ENCODE assay signal across 36 mouse cellular contexts in genomic region chr4:103341620-103342019, GRCm38 (mm10). TPM values are rescaled to one million over a fixed set of nuclear protein-coding genes. Genes with fewer than 3 reads are reported as not detected.
DNase-seq lines count a peak whose midpoint lies in the region; ATAC-seq and TF ChIP-seq lines count a peak whose summit lies in the region.
"Had no signal": no experiment of that assay in that cellular context is flagged by ENCODE, and none has a peak within 500 bp of the region (broad histone marks: within the 10 kb centered on the region; RNA-seq: fewer than 3 reads in every experiment).

No protein-coding gene starts in this region.

- intact Hi-C loops in left cerebral cortex, postnatal 4 days (cut with DNase I): loop anchor here (10.0 kb wide), 1 partner anchor 197 kb away; no protein-coding TSS in a partner anchor

- ATAC-seq in granulocyte monocyte progenitor cell, adult 5-6 weeks (replicated peaks; ENCODE audit: poor library complexity, severe bottlenecking): peak; percentile 76
- ATAC-seq in megakaryocyte progenitor cell, adult 5-6 weeks (replicated peaks; ENCODE audit: poor library complexity): peak; percentile 78
- ATAC-seq: forebrain, embryonic 16.5 days; intestine, embryonic 16.5 days; midbrain, embryonic 13.5 days had no signal

- no peak overlapping the region for H3K27ac ChIP-seq in thymus, adult 2 months (ENCODE audit: control insufficient read depth, insufficient read depth, low read length)
- H3K27ac ChIP-seq: embryonic facial prominence, embryonic 13.5 days; hindbrain, embryonic 13.5 days; limb, embryonic 13.5 days; liver, embryonic 14.5 days; midbrain, embryonic 13.5 days had no signal

- H3K36me3 ChIP-seq in thymus, adult 2 months (ENCODE audit: control insufficient read depth, insufficient read depth, low read length): no peaks in the 10 kb centered on the region
- H3K36me3 ChIP-seq: embryonic facial prominence, embryonic 13.5 days; hindbrain, embryonic 13.5 days; limb, embryonic 13.5 days; midbrain, embryonic 13.5 days had no signal

- no peaks in the 10 kb centered on the region for H3K4me1 ChIP-seq in thymus, adult 2 months (replicated peaks; ENCODE audit: control insufficient read depth, insufficient read depth, low read length)
- H3K4me1 ChIP-seq: embryonic facial prominence, embryonic 13.5 days; hindbrain, embryonic 13.5 days; limb, embryonic 13.5 days; midbrain, embryonic 13.5 days had no signal

- TF ChIP-seq POLR2A in thymus, adult 2 months (IDR thresholded peaks at IDR 0.05; ENCODE audit: control insufficient read depth, extremely low read depth, insufficient read depth, low read length, poor library complexity): no peak

- TF ChIP-seq CTCF in thymus, adult 2 months (IDR thresholded peaks at IDR 0.05; ENCODE audit: borderline replicate concordance, control insufficient read depth, extremely low read depth, insufficient read depth, low read length, poor library complexity): no peak

- WGBS in thymus, adult 2 months: 53% methylated on average over 4 of the region's 4 CpGs

- DNase-seq in cerebellum, postnatal 14 days: peak; percentile 20 to 24
- DNase-seq in cerebellum, adult 11 months: no peak
- peak; percentile 18 for DNase-seq in thymus, postnatal 25 days
- no peak for DNase-seq in thymus, adult 2 months
- DNase-seq in left cerebral cortex, postnatal 4 days: no peak
- no peak for DNase-seq in cerebellum, adult 9-10 months
- DNase-seq: adrenal gland, postnatal 25 days; cerebellum, adult 8-10 months; gastrocnemius, postnatal 10 days; heart, postnatal 36 days; kidney, adult 9 months; kidney, postnatal 10 days; lung, adult 2 months; lung, postnatal 10 days; retina, postnatal 1 day; right cerebral cortex, postnatal 14 days had no signal

- no peaks in the 10 kb centered on the region for H3K27me3 ChIP-seq in thymus, adult 2 months (ENCODE audit: control insufficient read depth, insufficient read depth, low read length)
- H3K27me3 ChIP-seq: embryonic facial prominence, embryonic 13.5 days; hindbrain, embryonic 13.5 days; limb, embryonic 13.5 days; midbrain, embryonic 13.5 days had no signal

- no peak overlapping the region for H3K4me3 ChIP-seq in thymus, adult 2 months (ENCODE audit: control insufficient read depth, insufficient read depth, low read length)
- H3K4me3 ChIP-seq: embryonic facial prominence, embryonic 13.5 days; hindbrain, embryonic 13.5 days; limb, embryonic 13.5 days; midbrain, embryonic 13.5 days had no signal

RNA-seq across cellular contexts. Expression of gene Oma1, which starts 28.0 kb away (rescaled TPM):
- polyA plus RNA-seq in thymus, adult 2 months (2012; rRNA removed): 32.2 and 37.0 TPM in 2 replicates
- 18.2 and 20.6 TPM in 2 replicates for total RNA-seq in granulocyte monocyte progenitor cell, adult 5-6 weeks (2014; fragmentation: Nextera tagmentation)
- 54.6 and 71.3 TPM in 2 replicates for total RNA-seq in granulocyte monocyte progenitor cell, adult 5-6 weeks (2017)
- total RNA-seq in megakaryocyte progenitor cell, adult 5-6 weeks (2015): 18.6 and 22.6 TPM in 2 replicates
- 68.1 and 71.4 TPM in 2 replicates for total RNA-seq in megakaryocyte progenitor cell, adult 5-6 weeks (2017)
- 1 to 10 TPM; 9.1 to 9.3 TPM for total RNA-seq in left cerebral cortex, postnatal 4 days (2021)

RNA-seq across cellular contexts. Expression of gene 4921539E11Rik, which starts 51.0 kb away (rescaled TPM):
- polyA plus RNA-seq in thymus, adult 2 months (2012; rRNA removed): not detected in 2 replicates
- total RNA-seq in granulocyte monocyte progenitor cell, adult 5-6 weeks (2014; fragmentation: Nextera tagmentation): not detected in 2 replicates
- total RNA-seq in granulocyte monocyte progenitor cell, adult 5-6 weeks (2017): not detected in 2 replicates
- not detected in 2 replicates for total RNA-seq in megakaryocyte progenitor cell, adult 5-6 weeks (2015)
- total RNA-seq in megakaryocyte progenitor cell, adult 5-6 weeks (2017): not detected in 2 replicates
- not detected for total RNA-seq in left cerebral cortex, postnatal 4 days (2021)
- total RNA-seq: adrenal gland, adult 18-20 months; adrenal gland, postnatal 25 days; gastrocnemius, postnatal 10 days; heart, postnatal 36 days; layer of hippocampus, postnatal 10 days; left cerebral cortex, adult 18-20 months; left cerebral cortex, postnatal 25 days; megakaryocyte-erythroid progenitor cell, adult 5-6 weeks had no signal
- polyA plus RNA-seq: embryonic facial prominence, embryonic 13.5 days; forebrain, embryonic 11.5 days; forebrain, embryonic 16.5 days; gonadal fat pad, adult 2 months; heart, embryonic 11.5 days; hindbrain, embryonic 13.5 days; intestine, embryonic 16.5 days; large intestine, adult 2 months; limb, embryonic 13.5 days; liver, embryonic 14.5 days; lung, adult 2 months; midbrain, embryonic 13.5 days; small intestine, adult 2 months; stomach, embryonic 14.5 days had no signal

Comparison
In these comparisons a context has a peak if more than half of its experiments do, and no peak if none do; other contexts are left out.
1. DNase-seq: peak in cerebellum, postnatal 14 days (2 of 2) and thymus, postnatal 25 days (single experiment); none in cerebellum, adult 11 months (single experiment), thymus, adult 2 months (single experiment), left cerebral cortex, postnatal 4 days (single experiment) and cerebellum, adult 9-10 months (single experiment).